Mouse (Mus musculus) MEL (cell line): ENCODE data around the gene Eif2b3. TPM values are rescaled to one million over a fixed set of nuclear protein-coding genes. Genes with fewer than 3 reads are reported as not detected.

Experiments used
- DNase-seq: peaks from one replicate; pipeline ENCODE4 v3.0.0; 2011; ENCODE audit warnings: low read depth, low spot score
- H3K27ac ChIP-seq: 2 replicates; pipeline ENCODE4 v1.5.1; 2012; ENCODE audit warnings: low read depth, mild to moderate bottlenecking, control low read depth, low read length, moderate library complexity; ENCODE audit not compliant: control insufficient read depth
- H3K27me3 ChIP-seq, 2 experiments: fragments of 150-350 bp in 1 of 2; sonication (generic) in 1 of 2; 2 replicates each; pipeline ENCODE4 v1.6.1; 2012; ENCODE audit warnings: low read length in 2 of 2, mild to moderate bottlenecking in 2 of 2, improper control_type of control experiment in 1 of 2, moderate library complexity in 1 of 2; ENCODE audit not compliant: insufficient read depth in 2 of 2, control insufficient read depth in 1 of 2
- H3K36me3 ChIP-seq, 2 experiments: 2 replicates each; pipeline ENCODE4 v1.6.1; 2012 to 2014; ENCODE audit warnings: low read length in 2 of 2, improper control_type of control experiment in 1 of 2, inconsistent platforms in 1 of 2, mild to moderate bottlenecking in 1 of 2; ENCODE audit not compliant: insufficient read depth in 2 of 2, control insufficient read depth in 1 of 2
- H3K4me1 ChIP-seq, 2 experiments: fragments of 150-350 bp in 1 of 2; sonication (generic) in 1 of 2; 2 replicates each; pipeline ENCODE4 v1.6.1; 2012; ENCODE audit warnings: low read length in 2 of 2, improper control_type of control experiment in 1 of 2, mild to moderate bottlenecking in 1 of 2; ENCODE audit not compliant: insufficient read depth in 2 of 2, control insufficient read depth in 1 of 2
- H3K4me3 ChIP-seq, 2 experiments: fragments of 150-350 bp in 1 of 2; sonication (generic) in 1 of 2; 2 replicates each; pipeline ENCODE4 v1.5.1; 2012; ENCODE audit warnings: low read depth in 2 of 2, low read length in 2 of 2, mild to moderate bottlenecking in 2 of 2, moderate library complexity in 2 of 2, control low read depth in 1 of 2, improper control_type of control experiment in 1 of 2; ENCODE audit not compliant: control insufficient read depth in 1 of 2, insufficient read depth in 1 of 2
- H3K79me2 ChIP-seq: 2 replicates; pipeline ENCODE4 v1.6.1; 2012; ENCODE audit warnings: mild to moderate bottlenecking, low read length, moderate library complexity; ENCODE audit not compliant: control insufficient read depth, poor library complexity, insufficient read depth
- H3K9ac ChIP-seq: 2 replicates; pipeline ENCODE4 v1.6.1; 2012; ENCODE audit warnings: low read depth, mild to moderate bottlenecking, control low read depth, low read length, moderate library complexity; ENCODE audit not compliant: control insufficient read depth, poor library complexity, severe bottlenecking
- H3K9me3 ChIP-seq: fragments of 150-350 bp; sonication (generic); replicated peaks from 2 replicates; pipeline ENCODE4 v1.6.1; 2012; ENCODE audit warnings: mild to moderate bottlenecking, low read length, improper control_type of control experiment, moderate library complexity; ENCODE audit not compliant: insufficient read depth
- CTCF ChIP-seq, 3 experiments: IDR thresholded peaks in 2 of 3; conservative IDR thresholded peaks in 1 of 3; 2 replicates each; pipeline ENCODE4 v1.5.1; 2011 to 2012; ENCODE audit warnings: low read length in 3 of 3, low read depth in 2 of 3, mild to moderate bottlenecking in 2 of 3, improper control_type of control experiment in 1 of 3, inconsistent platforms in 1 of 3, mixed read lengths in 1 of 3, moderate library complexity in 1 of 3; ENCODE audit not compliant: control insufficient read depth in 1 of 3, insufficient read depth in 1 of 3, poor library complexity in 1 of 3, severe bottlenecking in 1 of 3
- ELF1 ChIP-seq: IDR thresholded peaks from 2 replicates; pipeline ENCODE4 v1.6.1; 2014; ENCODE audit warnings: low read depth, mild to moderate bottlenecking, inconsistent platforms, low read length, improper control_type of control experiment, moderate library complexity
- EP300 ChIP-seq, 2 experiments: IDR thresholded peaks; 2 replicates each; pipeline ENCODE4 v1.6.1; 2011; ENCODE audit warnings: improper control_type of control experiment in 2 of 2, low read length in 2 of 2, low read depth in 1 of 2, mild to moderate bottlenecking in 1 of 2
- ETS1 ChIP-seq: IDR thresholded peaks from 2 replicates; pipeline ENCODE4 v1.6.1; 2012; ENCODE audit warnings: low read depth, mild to moderate bottlenecking, inconsistent platforms, low read length, improper control_type of control experiment, moderate library complexity
- GABPA ChIP-seq: IDR thresholded peaks from 2 replicates; pipeline ENCODE4 v1.6.1; 2012; ENCODE audit warnings: low read depth, mild to moderate bottlenecking, inconsistent platforms, low read length, improper control_type of control experiment, moderate library complexity
- HCFC1 ChIP-seq: IDR thresholded peaks from 2 replicates; pipeline ENCODE4 v1.6.1; 2012; ENCODE audit warnings: low read depth, mild to moderate bottlenecking, inconsistent platforms, low read length, improper control_type of control experiment, moderate library complexity
- KAT2A ChIP-seq: conservative IDR thresholded peaks from 2 replicates; pipeline ENCODE4 v1.6.1; 2012; ENCODE audit warnings: low read depth, low read length, improper control_type of control experiment, inconsistent platforms
- MAFK ChIP-seq: IDR thresholded peaks from 2 replicates; pipeline ENCODE4 v1.6.1; 2011; ENCODE audit warnings: low read depth, mild to moderate bottlenecking, low read length, improper control_type of control experiment, borderline replicate concordance
- MAX ChIP-seq: IDR thresholded peaks from 2 replicates; pipeline ENCODE4 v1.6.1; 2011; ENCODE audit warnings: low read length, improper control_type of control experiment
- MAZ ChIP-seq: IDR thresholded peaks from 2 replicates; pipeline ENCODE4 v1.6.1; 2012; ENCODE audit warnings: low read depth, mild to moderate bottlenecking, inconsistent platforms, low read length, improper control_type of control experiment
- MYC ChIP-seq: IDR thresholded peaks from 2 replicates; pipeline ENCODE4 v1.6.1; 2011; ENCODE audit warnings: low read depth, mild to moderate bottlenecking, low read length, improper control_type of control experiment, moderate library complexity
- NELFE ChIP-seq: IDR thresholded peaks from 2 replicates; pipeline ENCODE4 v1.6.1; 2011; ENCODE audit warnings: low read depth, low read length, improper control_type of control experiment
- POLR2AphosphoS2 ChIP-seq: IDR thresholded peaks from 2 replicates; pipeline ENCODE4 v1.6.1; 2011; ENCODE audit warnings: low read length, improper control_type of control experiment
- RAD21 ChIP-seq: IDR thresholded peaks from 2 replicates; pipeline ENCODE4 v1.6.1; 2011; ENCODE audit warnings: mild to moderate bottlenecking, low read depth, low read length, improper control_type of control experiment
- SMC3 ChIP-seq: IDR thresholded peaks from 2 replicates; pipeline ENCODE4 v1.6.1; 2011; ENCODE audit warnings: low read depth, low read length, improper control_type of control experiment
- TBP ChIP-seq: IDR thresholded peaks from 2 replicates; pipeline ENCODE4 v1.8.0; 2011; ENCODE audit warnings: low read depth, low read length, improper control_type of control experiment
- UBTF ChIP-seq: IDR thresholded peaks from 2 replicates; pipeline ENCODE4 v1.6.1; 2012; ENCODE audit warnings: low read depth, mild to moderate bottlenecking, inconsistent platforms, low read length, improper control_type of control experiment, moderate library complexity, borderline replicate concordance; ENCODE audit not compliant: insufficient read depth
- polyA plus RNA-seq, 2 experiments: library from polyadenylated mRNA; stranded (reverse) in 1 of 2; unstranded in 1 of 2; fragments of >175 nt in 1 of 2; fragments of >200 nt in 1 of 2; gene quantifications; 2 replicates each; pipeline versions ENCODE4 v1.2.1 to v1.2.4; 2012; ENCODE audit warnings: low replicate concordance in 2 of 2, low read depth in 1 of 2; ENCODE audit not compliant: insufficient read length in 2 of 2, insufficient read depth in 1 of 2, missing spikeins in 1 of 2
- total RNA-seq: library from RNA; depleted of rRNA; stranded (reverse); fragments of 300-350 nt; gene quantifications from 2 replicates; pipeline ENCODE4 v1.2.3, GENCODE M21; 2012

Gene Eif2b3
- total and polyA plus RNA-seq, 3 experiments, result 77.5 to 79.3 TPM; not detected in 1

- no peak overlapping the region for H3K4me3 ChIP-seq
- no peaks in the 10 kb centered on the region for H3K36me3 ChIP-seq
- no peaks in the 10 kb centered on the region for H3K9me3 ChIP-seq
- no peak for DNase-seq
- no peak overlapping the region for H3K27ac ChIP-seq
- no peak overlapping the region for H3K9ac ChIP-seq
- peaks cover 2 to 9% of the 10 kb centered on the region in 2 experiments for H3K27me3 ChIP-seq
- H3K4me1 ChIP-seq, result no peaks in the 10 kb centered on the region
- no peaks in the 10 kb centered on the region for H3K79me2 ChIP-seq
- no peak for TF ChIP-seq TBP
These were observed 77.5 kb downstream of the Eif2b3 start for GRCm38 (mm10) chr4:117096666-117097065.

- Histone ChIP-seq H3K79me2 (no peaks in the 10 kb centered on the region), H3K9ac (no peak overlapping the region), H3K27ac (no peak overlapping the region), H3K4me3 (no peak overlapping the region), H3K4me1 (no peaks in the 10 kb centered on the region), H3K36me3 (no peaks in the 10 kb centered on the region), H3K9me3 (no peaks in the 10 kb centered on the region), H3K27me3 (peaks cover 2 to 9% of the 10 kb centered on the region in 2 experiments)
- no peak for TF ChIP-seq HCFC1
- no peak for TF ChIP-seq CTCF (IDR thresholded peaks at IDR 0.05 in 2 of 3, conservative IDR thresholded peaks at IDR 0.05 in 1 of 3; ENCODE audit: control insufficient read depth in 1 of 3, insufficient read depth in 1 of 3, low read depth in 2 of 3, low read length in 3 of 3, poor library complexity in 1 of 3, severe bottlenecking in 1 of 3)
- TF ChIP-seq MAFK, result no peak
- TF ChIP-seq POLR2AphosphoS2, result no peak
- no peak for TF ChIP-seq SMC3
- no peak for TF ChIP-seq UBTF
- no peak for TF ChIP-seq MAZ
- TF ChIP-seq MAX, result no peak
- TF ChIP-seq ETS1, result no peak
- no peak for TF ChIP-seq ELF1
- TF ChIP-seq EP300 (IDR thresholded peaks at IDR 0.05; ENCODE audit: low read depth in 1 of 2, low read length in 2 of 2), result no peak
- TF ChIP-seq KAT2A, result no peak
- no peak for TF ChIP-seq NELFE
- no peak for TF ChIP-seq RAD21
- TF ChIP-seq MYC, result no peak
- TF ChIP-seq GABPA, result no peak
- no peak for DNase-seq
These were observed 79.0 kb downstream of the Eif2b3 start for GRCm38 (mm10) chr4:117097969-117098763.
